Mouse (Mus musculus) thymus, adult 2 months (tissue): ENCODE measurements around the gene Dexi. TPM values are rescaled to one million over a fixed set of nuclear protein-coding genes. Genes with fewer than 3 reads are reported as not detected.

Source experiments
- DNase-seq: peaks from one replicate; pipeline ENCODE4 v3.0.0; 2021
- H3K27ac ChIP-seq: fragments of 200-500 bp; 2 replicates; pipeline ENCODE4 v1.5.1; 2012; ENCODE audit warnings: low read length, control low read depth; ENCODE audit not compliant: control insufficient read depth, insufficient read depth
- H3K27me3 ChIP-seq: fragments of 200-500 bp; 2 replicates; pipeline ENCODE4 v1.6.1; 2012; ENCODE audit warnings: mild to moderate bottlenecking, low read length, moderate library complexity, mixed read lengths; ENCODE audit not compliant: control insufficient read depth, insufficient read depth
- H3K36me3 ChIP-seq: fragments of 200-500 bp; 2 replicates; pipeline ENCODE4 v1.6.1; 2012; ENCODE audit warnings: mild to moderate bottlenecking, low read length, moderate library complexity; ENCODE audit not compliant: control insufficient read depth, insufficient read depth
- H3K4me1 ChIP-seq: fragments of 200-500 bp; replicated peaks from 2 replicates; pipeline ENCODE4 v1.6.1; 2012; ENCODE audit warnings: low read length; ENCODE audit not compliant: control insufficient read depth, insufficient read depth
- H3K4me3 ChIP-seq: fragments of 200-500 bp; 2 replicates; pipeline ENCODE4 v1.5.1; 2012; ENCODE audit warnings: mild to moderate bottlenecking, low read length, control low read depth, moderate library complexity; ENCODE audit not compliant: control insufficient read depth, insufficient read depth
- CTCF ChIP-seq: fragments of 200-500 bp; IDR thresholded peaks from 2 replicates; pipeline ENCODE4 v1.5.1; 2012; ENCODE audit warnings: mild to moderate bottlenecking, control low read depth, low read length, moderate library complexity, borderline replicate concordance; ENCODE audit not compliant: control insufficient read depth, poor library complexity, insufficient read depth; ENCODE audit errors: extremely low read depth
- POLR2A ChIP-seq: fragments of 200-500 bp; IDR thresholded peaks from 2 replicates; pipeline ENCODE4 v1.6.1; 2012; ENCODE audit warnings: mild to moderate bottlenecking, low read length, control low read depth, moderate library complexity; ENCODE audit not compliant: control insufficient read depth, poor library complexity, insufficient read depth; ENCODE audit errors: extremely low read depth
- WGBS: fragments of 180-500 bp; shearing (Covaris S2); methylation state at CpG from one replicate; pipeline ENCODE4 v1.1.7; 2018; 5-methylcytosine and 5-hydroxymethylcytosine counted together
- polyA plus RNA-seq: library from polyadenylated mRNA; depleted of rRNA; stranded (reverse); fragments of >200 nt; gene quantifications from 2 replicates; pipeline ENCODE4 v1.2.3, GENCODE M21; 2012

Dexi gene
- polyA plus RNA-seq, 1 experiment, result 122 TPM

DNA sequence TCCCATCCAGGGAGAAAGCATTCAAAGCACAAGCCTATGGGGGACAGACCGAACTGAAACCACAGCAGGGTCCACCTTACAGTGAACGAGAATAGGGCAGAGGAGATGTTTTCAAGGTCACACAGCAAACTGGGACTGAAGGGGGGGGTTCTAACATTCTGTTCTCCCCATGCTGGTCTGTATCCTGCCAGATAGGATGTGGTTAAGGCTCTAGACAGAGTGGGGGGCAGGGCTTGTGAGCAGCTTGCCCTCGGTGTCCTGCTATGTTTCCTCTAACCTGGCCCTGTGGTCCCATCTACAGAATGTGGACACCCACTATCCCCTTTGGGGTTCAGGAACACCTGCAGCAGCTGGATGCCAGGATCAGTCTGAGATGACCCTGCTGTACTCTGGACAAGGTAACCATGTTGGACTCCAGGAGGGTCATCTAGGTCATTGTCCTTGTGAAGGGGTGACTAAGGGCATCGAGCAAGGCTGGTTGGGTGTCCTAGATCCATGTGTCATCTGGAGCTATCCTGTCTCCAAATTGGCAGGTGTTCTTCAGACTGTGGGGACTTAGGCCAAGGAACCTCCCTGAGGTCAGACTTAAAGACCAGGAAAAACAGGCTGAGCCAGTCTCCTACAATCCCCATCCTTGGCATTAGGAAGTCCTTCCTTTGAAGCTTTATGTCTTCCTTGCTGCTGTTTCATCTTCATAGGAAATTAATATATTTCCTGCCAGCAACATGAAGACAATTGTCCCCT is 17.8 kb downstream of the Dexi start:
- TF ChIP-seq POLR2A (no peak), CTCF (no peak)
- H3K4me3 ChIP-seq, result no peak overlapping the region
- H3K27ac ChIP-seq, result no peak overlapping the region
- no peak for DNase-seq
- H3K27me3 ChIP-seq, result no peaks in the 10 kb centered on the region
- WGBS, result 26% methylated on average over 4 of the region's 4 CpGs
- H3K36me3 ChIP-seq, result no peaks in the 10 kb centered on the region; the same call in 1 of the 2 replicates
- peaks cover 30% of the 10 kb centered on the region for H3K4me1 ChIP-seq

DNA sequence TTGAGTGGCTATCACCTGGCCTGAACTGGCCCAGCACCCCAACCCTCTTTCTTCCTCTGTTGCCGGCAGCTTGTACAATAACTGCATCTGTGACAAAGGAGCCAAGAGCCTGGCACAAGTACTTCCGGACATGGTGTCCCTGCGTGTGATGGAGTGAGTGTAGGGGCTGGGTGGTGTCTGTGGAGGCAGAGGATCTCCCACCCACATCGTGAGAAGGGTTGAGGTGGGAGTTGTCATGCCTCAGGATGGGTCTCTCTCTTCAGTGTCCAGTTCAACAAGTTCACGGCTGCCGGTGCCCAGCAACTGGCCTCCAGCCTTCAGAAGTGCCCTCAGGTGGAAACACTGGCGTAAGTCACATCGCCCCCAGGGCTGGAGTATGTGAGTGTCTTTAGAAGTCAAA is 19.2 kb downstream of the Dexi start:
- H3K36me3 ChIP-seq, result no peaks in the 10 kb centered on the region
- no peak for DNase-seq
- 97% methylated on average over 8 of the region's 8 CpGs for WGBS
- H3K27me3 ChIP-seq, result no peaks in the 10 kb centered on the region
- H3K4me1 ChIP-seq, result peaks cover 22% of the 10 kb centered on the region
- no peak overlapping the region for H3K27ac ChIP-seq
- no peak overlapping the region for H3K4me3 ChIP-seq
- TF ChIP-seq CTCF, result no peak
- TF ChIP-seq POLR2A, result no peak

DNA sequence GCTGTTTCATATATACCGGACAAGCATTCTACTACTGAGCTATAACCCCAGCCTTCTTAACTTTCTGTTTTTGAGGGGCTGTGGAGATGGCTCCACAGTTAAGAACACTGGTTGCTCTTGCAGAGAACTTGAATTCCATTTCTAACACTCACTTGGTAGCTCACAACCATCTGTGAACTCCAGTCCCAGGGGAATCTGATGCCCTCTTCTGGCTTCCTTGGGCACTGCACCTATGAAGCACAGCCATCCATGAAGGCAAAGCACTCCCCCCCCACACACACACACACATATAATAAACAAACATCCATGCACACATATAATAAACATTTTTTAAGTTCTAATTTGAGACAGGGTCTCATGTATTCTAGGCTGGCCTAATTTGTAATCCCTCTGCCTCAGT is 20.0 kb downstream of the Dexi start:
- DNase-seq, result peak; percentile 79

DNA sequence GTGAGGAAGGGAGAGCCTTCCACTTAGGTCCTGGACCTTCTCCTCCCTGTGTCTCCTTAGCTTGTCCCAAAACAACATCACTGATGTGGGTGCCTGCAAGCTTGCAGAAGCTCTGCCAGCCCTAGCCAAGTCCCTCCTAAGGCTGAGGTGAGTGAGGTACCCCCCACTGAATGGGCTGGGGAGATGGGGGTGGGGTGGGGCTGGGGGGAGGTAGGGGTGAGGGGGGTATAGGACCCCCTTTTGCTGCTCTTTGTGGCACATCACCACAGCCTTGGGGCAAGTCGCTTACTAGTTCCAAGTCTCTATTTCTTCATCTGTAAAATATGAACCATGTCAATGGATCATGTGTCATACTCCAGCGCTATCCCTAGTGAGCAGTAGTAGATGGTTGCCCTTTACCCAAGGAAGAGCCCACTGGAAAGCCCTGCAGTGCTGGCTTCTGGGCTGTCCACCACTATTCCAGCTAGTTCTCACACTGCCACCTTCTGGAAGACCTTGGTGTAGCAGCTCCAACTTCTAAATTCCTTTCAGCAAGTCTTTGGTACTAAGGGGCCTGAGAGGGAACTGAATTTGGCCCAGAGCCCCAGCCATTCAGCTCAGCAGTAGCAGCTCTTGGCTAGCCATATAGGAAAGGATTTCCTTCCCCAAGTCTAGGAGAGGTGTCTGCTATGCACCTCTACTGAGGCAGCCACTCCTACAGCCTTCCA is 21.8 kb downstream of the Dexi start:
- Histone ChIP-seq H3K27me3 (no peaks in the 10 kb centered on the region), H3K4me3 (no peak overlapping the region), H3K4me1 (peaks cover 19% of the 10 kb centered on the region), H3K36me3 (no peaks in the 10 kb centered on the region), H3K27ac (no peak overlapping the region)
- WGBS, result 67% methylated on average over 2 of the region's 2 CpGs
- peak; percentile 72 for DNase-seq
- TF ChIP-seq POLR2A (no peak), CTCF (no peak; the same call in 1 of the 2 replicates)

More for the DNA sequence above, 20.0 kb downstream of the Dexi start:
- Histone ChIP-seq H3K27ac (no peak overlapping the region), H3K27me3 (no peaks in the 10 kb centered on the region), H3K36me3 (no peaks in the 10 kb centered on the region), H3K4me3 (no peak overlapping the region), H3K4me1 (peaks cover 19% of the 10 kb centered on the region)
- TF ChIP-seq POLR2A, result no peak
- TF ChIP-seq CTCF, result no peak
- WGBS, result 95% methylated on average over 1 of the region's 1 CpGs

DNA sequence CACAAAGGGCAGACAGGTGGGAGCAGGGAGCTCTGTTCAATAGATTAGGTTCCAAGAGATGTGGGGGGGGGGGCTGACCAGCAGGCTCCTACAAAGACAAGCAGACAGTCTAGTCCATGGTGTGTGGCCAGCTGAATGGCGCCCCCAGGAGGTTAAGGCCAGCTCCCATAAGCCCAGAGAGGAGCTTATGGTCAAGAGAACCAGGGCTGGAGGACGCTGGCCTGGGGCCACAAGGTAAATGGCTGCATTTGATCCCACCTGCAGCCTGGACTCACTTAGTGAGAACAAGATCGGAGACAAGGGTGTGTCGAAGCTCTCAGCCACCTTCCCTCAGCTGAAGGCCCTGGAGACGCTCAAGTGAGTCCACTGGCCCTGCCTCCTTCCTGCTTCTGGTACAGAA is 24.8 kb downstream of the Dexi start:
- 87% methylated on average over 5 of the region's 5 CpGs for WGBS

DNA sequence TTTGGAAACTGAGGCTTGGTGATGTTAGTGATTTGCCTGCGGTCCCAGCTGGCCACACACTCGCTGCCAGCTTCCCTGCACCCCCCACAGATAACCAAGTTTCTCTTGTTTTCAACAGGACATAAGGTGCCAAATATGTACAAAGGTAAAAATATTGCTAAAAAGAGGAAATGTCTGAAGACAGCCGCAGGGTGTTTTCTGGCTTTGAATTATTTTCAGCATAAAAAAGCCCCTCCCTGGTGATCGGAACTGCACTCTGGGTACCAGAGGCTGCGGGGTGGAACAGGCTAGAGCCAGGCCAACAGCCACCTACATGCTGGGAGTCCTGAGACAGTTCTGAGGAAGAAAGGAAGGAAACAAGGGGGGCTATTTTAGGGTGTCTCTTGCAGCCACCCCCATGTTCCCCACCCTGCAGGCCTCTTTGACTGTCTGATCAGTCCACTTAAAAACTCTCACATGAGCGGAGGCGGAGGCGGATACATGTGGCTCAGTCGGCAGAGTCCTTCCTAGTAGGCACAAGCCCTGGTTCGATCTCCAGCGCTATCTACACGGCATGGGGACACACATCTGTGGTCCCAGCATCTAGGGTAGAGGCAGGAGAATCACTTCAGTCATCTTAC is 26.8 kb downstream of the Dexi start:
- no peak for TF ChIP-seq CTCF
- TF ChIP-seq POLR2A, result no peak
- no peak for DNase-seq
- WGBS, result 42% methylated on average over 12 of the region's 12 CpGs

More for the DNA sequence above, 24.8 kb downstream of the Dexi start:
- Histone ChIP-seq H3K4me1 (no peaks in the 10 kb centered on the region), H3K4me3 (no peak overlapping the region), H3K27me3 (no peaks in the 10 kb centered on the region), H3K36me3 (no peaks in the 10 kb centered on the region), H3K27ac (no peak overlapping the region)
- no peak for DNase-seq
- TF ChIP-seq CTCF (no peak), POLR2A (no peak)

DNA sequence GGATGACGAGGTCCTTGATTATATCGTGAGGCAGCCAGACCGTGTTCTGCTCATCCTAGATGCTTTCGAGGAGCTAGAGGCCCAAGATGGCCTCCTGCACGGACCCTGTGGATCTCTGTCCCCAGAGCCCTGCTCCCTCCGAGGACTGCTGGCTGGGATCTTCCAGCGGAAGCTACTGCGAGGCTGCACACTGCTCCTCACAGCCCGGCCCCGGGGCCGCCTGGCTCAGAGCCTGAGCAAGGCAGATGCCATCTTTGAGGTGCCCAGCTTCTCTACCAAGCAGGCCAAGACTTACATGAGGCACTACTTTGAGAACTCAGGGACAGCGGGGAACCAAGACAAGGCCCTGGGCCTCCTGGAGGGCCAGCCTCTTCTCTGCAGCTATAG is 31.7 kb downstream of the Dexi start:
- no peaks in the 10 kb centered on the region for H3K27me3 ChIP-seq
- no peak overlapping the region for H3K27ac ChIP-seq
- H3K36me3 ChIP-seq, result no peaks in the 10 kb centered on the region
- H3K4me1 ChIP-seq, result no peaks in the 10 kb centered on the region
- WGBS, result 92% methylated on average over 12 of the region's 12 CpGs
- no peak for DNase-seq
- TF ChIP-seq CTCF (no peak), POLR2A (no peak)
- H3K4me3 ChIP-seq, result no peak overlapping the region

More for the DNA sequence above, 26.8 kb downstream of the Dexi start:
- no peak overlapping the region for H3K4me3 ChIP-seq
- no peaks in the 10 kb centered on the region for H3K4me1 ChIP-seq
- no peaks in the 10 kb centered on the region for H3K36me3 ChIP-seq
- H3K27me3 ChIP-seq, result no peaks in the 10 kb centered on the region
- H3K27ac ChIP-seq, result no peak overlapping the region
